Mouse (Mus musculus): Measurements from ENCODE around the gene Fcrlb.
A peak's percentile ranks its signal among the peaks of the same experiment; 100 is the strongest.

Gene Fcrlb

DNA sequence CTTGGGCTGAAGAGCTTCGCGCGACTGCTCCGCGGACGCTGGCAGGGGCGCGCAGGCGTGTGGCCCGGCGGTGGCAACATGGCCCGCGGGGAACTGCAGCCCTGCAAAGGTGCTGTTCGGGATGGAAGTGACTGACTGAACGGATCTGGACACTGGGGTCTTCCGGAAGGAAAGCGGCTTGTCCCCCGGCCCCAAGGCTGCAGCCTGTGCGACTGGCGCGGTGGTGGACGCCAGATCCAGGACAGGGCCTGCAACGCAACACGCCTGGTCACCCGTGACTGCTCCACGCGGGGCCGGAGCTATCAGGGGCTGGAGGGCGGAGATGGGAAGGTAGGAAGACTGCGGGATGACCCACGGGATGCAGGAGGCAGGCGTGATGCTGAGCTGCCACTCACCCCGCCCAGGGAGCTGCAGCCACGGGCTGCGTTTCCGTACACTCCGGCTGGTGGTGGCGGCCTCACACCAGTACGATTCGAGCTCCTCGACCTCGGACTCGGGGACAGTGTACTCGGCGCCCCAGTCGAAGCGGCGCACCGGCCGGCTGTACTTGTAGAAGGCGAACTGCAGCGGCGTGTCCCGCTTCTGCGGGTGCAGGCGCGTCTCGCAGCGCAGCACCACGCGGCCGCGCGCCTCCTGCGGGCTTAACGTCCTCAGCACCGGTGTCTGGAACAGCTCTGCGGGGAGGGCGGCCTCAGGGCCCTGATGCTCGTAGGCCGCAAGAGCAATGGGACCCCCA lies 5.1 kb downstream of the Fcrlb start:
- no peak for DNase-seq (ENCODE audit: low read depth, low spot score)

DNA sequence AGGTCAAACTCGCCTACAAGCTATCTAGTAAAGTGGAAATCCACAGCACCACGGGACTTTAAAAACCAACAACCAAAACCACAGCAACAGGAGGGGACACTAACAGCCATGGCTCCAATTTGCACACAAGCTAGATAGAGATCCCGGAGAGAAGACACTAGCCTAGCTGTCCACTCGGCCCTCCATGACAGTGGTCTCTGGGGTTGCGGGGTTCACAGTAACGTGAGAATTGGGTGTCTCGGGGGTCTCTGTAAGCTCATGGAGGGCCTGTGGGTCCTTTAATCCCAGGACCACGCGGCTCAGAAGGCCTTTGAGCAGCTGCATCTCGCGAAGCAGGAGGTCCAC lies 5.7 kb downstream of the Fcrlb start:
- no peak for DNase-seq (ENCODE audit: low read depth, low spot score)

GRCm38 (mm10) chr1:170903485-170903884 lies 9.3 kb downstream of the Fcrlb start:
- DNase-seq (ENCODE audit: low read depth, low spot score): no peak

DNA sequence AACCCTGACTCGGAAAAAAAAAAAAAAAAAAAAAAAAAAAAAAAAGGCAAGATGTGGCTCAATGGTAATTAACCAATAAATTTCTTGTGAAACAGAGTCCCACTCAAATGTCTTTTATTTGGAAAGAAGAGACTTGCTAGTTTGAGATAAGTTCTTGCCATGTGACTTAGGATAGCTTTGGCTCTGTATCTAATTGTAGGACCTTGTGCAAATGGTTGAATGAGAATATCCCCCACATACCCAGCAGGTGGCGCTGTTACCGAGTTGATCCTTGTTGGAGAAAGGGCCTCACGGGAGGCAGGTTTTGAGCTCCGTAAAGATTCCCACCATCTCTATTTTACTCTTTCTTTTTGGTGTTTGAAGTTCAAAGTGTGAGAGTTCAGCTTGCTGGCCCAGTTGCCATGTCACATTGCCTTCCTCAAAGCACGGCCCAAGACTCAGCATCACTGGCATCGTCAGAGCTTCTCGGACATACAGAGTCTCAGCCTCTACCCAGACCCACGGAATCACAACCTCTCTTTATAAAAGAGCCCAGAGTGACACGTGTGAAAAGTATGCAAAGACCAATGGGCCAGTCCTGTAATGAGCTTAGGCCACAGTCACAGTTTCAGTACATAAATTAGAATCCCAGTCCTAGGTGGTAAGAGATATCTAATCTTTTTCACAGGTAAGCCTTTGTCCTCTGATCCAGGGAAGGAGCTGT lies 11.1 kb downstream of the Fcrlb start:
- peak; percentile 41 for DNase-seq (ENCODE audit: low read depth, low spot score)

DNA sequence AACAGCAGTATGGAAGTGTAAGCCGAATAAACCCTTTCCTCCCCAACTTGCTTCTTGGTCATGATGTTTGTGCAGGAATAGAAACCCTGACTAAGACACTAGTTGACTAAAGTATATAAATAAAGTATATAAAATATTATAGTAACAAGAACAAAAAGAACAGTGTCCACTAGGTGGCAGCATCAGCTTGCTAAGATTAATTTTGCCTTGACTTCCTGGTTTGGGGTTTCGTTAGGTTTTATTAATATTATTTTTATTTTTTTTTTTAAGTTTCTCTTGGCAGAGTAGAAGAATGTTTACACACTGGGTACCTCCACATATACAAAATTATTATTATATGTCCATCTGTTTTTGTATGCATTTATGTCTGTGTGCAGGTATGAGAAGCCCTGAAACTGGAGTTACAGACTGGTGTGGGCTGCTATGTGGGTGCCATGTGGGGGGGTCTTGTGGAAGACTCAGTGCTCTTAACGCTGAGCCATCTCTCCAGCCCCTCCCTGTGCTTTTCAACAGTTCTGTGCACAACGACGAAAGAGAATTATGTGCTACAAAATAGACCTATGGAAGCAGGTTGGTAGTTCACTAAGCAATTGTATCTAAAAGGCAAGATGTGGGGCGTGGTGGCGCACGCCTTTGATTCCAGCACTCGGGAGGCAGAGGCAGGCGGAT lies 11.8 kb downstream of the Fcrlb start:
- DNase-seq (ENCODE audit: low read depth, low spot score): peak; percentile 26

GRCm38 (mm10) chr1:170898413-170899075 lies 14.2 kb downstream of the Fcrlb start:
- DNase-seq (ENCODE audit: low read depth, low spot score): no peak

DNA sequence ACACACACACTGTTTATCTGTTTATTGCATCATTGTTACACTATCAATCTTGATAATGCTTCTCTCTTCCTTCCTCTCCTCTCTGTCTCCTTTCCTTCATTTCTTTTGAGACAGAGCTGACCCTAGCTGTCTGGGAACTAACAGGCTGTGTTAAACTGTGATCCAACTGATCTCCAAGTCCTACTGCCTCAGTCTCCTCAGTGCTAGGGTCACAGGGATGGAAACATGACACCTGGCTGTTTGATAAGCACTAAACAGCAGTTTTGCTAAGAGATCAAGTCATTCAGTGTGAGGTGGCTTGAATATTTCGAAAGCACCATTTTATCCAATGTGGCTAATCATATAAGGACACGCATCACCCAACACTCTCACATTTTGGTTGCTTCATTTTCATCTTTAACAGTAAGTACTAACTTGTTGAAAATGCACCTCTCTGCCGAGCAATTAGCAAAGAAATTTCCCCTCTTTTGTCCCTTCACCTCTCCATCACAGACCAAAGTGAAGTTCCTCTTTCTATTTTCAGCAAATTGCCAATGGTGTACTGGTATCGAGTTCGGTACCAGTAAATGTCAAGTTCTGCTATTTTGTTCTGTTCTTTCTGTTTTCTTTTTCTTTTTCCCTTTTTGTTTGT lies 16.0 kb downstream of the Fcrlb start:
- no peak for DNase-seq (ENCODE audit: low read depth, low spot score)

DNA sequence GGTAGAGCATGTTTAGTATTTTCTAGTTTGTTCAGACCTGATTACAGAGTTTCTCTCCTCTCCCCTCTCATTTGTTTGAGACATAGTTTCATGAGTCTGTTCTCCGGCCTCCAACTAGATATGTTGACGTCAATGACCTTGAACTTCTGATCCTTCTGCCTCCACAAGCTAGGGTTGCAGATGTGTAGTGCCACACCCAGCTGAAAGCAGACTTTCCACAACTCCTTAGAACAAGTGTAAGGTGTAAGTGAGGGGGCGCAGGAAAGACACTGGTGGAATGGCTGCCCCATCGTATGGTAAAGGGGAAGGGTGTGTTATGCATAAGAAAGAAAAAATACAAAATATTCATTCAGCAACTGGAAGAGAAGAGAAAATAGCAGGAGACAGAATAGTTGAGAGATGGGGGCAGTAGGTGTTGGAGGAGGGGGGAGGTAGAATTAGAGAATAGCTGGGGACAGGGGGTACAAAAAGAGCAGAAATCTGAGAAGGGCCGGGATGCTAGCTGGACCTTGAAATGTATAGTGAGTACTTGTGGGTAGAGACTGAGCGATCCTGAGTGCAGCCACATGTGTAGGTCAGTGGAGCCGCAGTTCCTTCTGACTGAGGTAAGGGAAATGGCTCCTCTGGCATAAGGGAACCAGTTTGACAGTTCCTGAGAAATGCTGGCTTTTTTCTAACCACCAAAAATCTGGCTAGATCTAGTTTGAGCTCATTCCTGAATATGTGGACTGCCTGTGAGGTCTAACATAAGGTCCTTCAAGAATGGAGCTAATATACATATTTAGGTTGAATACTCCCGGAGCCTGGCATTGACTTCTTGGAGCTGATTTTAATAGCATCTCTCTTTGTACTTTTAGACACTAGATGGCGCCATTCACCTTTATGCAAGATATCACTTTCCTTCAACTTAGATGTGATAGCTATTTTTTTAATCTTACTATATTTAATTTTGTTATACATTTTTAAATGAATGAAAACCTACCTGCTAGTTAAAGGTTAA lies 17.8 kb downstream of the Fcrlb start:
- DNase-seq (ENCODE audit: low read depth, low spot score): peak; percentile 23

- no peak for DNase-seq (ENCODE audit: low read depth, low spot score)
Observed at GRCm38 (mm10) chr1:170892279-170892678, 20.5 kb downstream of the Fcrlb start.

GRCm38 (mm10) chr1:170891646-170892045 lies 21.1 kb downstream of the Fcrlb start:
- DNase-seq (ENCODE audit: low read depth, low spot score): no peak

- no peak for DNase-seq (ENCODE audit: low read depth, low spot score)
Observed at GRCm38 (mm10) chr1:170889310-170889709, 23.4 kb downstream of the Fcrlb start.

DNA sequence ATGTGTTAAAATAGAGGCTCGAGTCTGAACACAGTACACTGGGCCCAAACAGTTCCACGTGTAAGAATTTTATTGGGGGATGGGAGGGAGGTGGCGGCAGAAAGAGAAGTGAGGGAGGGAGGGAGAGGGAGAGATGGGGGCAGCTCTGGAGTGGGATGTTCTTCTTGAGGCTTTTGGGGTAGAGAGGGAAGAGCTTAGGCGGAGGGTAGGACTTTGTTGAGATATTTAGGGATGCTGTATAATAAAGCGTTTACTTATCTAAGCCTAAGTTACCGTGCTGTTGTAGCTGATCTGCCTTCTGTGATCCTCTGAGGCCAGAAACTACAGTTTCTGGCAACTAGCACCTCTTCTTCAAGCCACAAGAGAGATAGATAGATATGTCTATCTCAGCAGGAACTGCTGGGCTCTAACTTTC lies 26.7 kb downstream of the Fcrlb start:
- no peak for DNase-seq (ENCODE audit: low read depth, low spot score)

GRCm38 (mm10) chr1:170884978-170885561 lies 27.7 kb downstream of the Fcrlb start, which contains the start of the genes Gm26620 and Dusp12:
Gm26620 (plus strand) TSS chr1:170885065.
Dusp12 (minus strand) TSS chr1:170885540.
- DNase-seq (ENCODE audit: low read depth, low spot score): peak; percentile 83

- no peak for DNase-seq (ENCODE audit: low read depth, low spot score)
Observed at GRCm38 (mm10) chr1:170884390-170884789, 28.4 kb downstream of the Fcrlb start.

DNA sequence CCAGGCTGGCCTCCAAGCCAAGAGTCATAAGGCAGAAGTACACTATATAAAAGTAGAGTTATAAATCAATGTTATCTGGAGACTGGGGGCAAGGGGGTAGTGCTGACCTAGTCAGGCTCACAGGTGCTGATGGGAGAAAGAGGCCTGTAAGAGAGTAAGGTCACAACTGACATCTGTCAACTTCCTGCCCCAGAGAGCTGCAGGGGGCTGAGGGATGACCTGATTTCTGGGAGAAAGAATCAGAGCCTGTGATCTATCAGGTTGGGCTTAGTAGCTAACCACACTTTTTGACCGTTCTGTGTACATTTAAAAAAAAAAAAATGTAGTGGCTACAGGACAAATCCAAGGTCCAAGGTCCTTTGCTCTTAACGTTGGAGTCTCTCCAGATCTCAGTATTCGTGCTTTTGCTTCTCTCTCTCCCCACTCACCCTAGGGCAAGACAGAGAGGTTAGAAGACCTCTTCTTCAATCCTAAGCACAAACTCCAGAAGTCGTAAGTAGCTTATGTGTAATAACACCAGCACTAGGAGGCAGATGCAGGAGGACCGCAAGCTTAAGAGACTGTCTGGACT lies 29.7 kb downstream of the Fcrlb start:
- DNase-seq (ENCODE audit: low read depth, low spot score): no peak

GRCm38 (mm10) chr1:170876906-170877305 lies 35.8 kb downstream of the Fcrlb start:
- DNase-seq (ENCODE audit: low read depth, low spot score): no peak

- no peak for DNase-seq (ENCODE audit: low read depth, low spot score)
Observed at GRCm38 (mm10) chr1:170875676-170876075, 37.1 kb downstream of the Fcrlb start.

DNA sequence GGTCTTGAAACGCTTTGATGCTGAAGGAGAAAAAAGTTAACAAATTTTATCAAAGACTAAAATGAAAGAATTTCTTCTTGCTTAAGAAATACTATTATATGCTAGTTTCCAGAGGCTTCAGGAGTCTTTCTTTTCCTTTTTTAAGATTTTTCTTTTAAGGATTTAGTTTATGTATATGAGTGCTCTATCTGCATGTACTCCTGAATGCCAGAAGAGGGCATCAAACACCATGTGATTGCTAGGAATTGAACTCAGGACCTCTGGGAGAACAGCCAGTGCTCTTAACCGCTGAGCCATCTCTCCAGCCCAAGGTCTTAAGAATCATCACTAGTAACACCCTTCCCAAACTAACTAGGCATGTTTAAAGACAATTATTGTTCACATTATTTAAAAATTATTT lies 40.8 kb downstream of the Fcrlb start:
- no peak for DNase-seq (ENCODE audit: low read depth, low spot score)

- no peak for DNase-seq (ENCODE audit: low read depth, low spot score)
Observed at GRCm38 (mm10) chr1:170871402-170871801, 41.3 kb downstream of the Fcrlb start.

DNA sequence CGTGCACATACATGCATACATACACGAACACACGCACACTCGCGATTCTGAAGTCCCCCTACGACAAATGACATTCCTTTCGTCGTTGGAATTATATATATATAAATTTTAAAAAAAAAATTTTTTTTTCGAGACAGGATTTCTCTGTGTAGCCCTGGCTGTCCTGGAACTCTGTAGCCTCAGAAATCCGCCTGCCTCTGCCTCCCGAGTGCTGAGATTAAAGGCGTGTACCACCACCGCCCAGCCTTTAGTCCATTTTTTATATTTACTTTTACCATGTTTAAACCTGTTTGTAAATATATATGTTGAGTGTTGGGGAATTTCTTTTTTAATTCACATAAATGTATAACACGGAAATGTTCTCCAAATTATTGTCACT lies 43.8 kb downstream of the Fcrlb start:
- DNase-seq (ENCODE audit: low read depth, low spot score): no peak
